Mouse (Mus musculus): ENCODE measurements at regions not wholly inside any gene's neighbourhood (a gene's known extent, or its start where the extent isn't known, plus 50 kb on each side); places are given as distances from the start of the nearest gene placed in this dataset.
A peak's percentile ranks its signal among the peaks of the same experiment; 100 is the strongest.

DNA sequence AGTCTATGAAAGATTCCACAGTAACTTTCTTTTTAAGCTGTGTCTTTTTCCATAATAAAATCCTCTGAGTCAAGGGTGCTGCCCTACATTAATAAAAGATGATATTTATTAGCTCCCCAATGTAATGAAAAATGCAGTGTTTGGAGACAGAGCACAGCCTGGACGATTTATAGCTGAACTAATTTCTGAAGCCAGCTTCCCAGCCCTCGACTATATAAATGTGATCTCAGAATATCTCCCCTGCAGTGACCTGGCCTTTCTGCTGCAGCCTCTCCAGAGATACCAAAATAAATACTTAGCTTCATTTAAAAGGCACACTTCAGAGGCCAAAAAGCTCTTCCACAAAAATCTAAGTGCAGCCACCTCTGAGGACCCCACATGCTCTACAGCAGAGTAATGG is 534.7 kb downstream of the Zfp619 start:
- DNase-seq = peak; percentile 4

- no peak for DNase-seq
Observed at GRCm38 (mm10) chr7:40058836-40059235, 541.3 kb downstream of the Zfp619 start.

DNA sequence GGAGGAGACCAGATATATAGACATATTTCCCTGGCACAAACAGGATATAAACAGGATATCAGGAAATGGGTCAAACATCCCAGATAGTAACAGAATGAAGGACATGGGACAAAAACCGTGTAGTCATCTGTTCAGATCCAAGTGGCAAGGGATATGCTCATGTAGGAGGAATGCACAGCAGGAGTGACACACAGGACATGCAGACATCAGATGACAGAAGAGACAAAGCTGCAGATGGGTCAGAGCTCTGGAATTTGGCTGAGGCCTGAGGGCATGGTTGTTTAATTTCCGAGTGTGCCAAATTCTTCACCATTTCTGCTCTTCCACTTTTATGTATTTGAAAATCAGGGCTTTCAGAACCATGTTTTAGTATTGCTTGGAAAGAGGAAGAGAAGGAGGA is 547.1 kb downstream of the Zfp619 start:
- no peak for DNase-seq

- DNase-seq = no peak
Observed at GRCm38 (mm10) chr7:40065526-40065925, 548.0 kb downstream of the Zfp619 start.

GRCm38 (mm10) chr7:40067378-40067777 is 549.8 kb downstream of the Zfp619 start:
- DNase-seq = no peak

- no peak for DNase-seq
Observed at GRCm38 (mm10) chr7:40071313-40071712, 553.7 kb downstream of the Zfp619 start.

DNA sequence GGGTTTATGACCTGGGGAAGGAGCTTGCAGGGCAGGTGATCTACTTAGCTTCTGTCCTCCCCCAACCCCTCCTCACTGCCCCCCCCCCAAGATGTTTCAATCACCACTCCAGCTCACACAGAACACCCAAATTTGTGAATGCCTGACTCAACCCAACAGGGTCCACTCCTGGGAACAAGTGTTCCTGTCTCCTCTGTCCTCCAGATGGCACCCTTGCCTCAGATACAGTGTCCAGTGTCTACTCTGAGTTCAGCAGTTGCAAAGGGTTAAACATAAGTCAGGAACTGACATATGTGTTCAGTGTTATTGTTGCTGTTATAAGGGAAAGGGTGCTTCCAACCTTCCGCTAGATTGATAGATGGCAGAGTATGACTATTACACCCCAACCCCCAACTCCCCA is 554.9 kb downstream of the Zfp619 start:
- no peak for DNase-seq

- no peak for DNase-seq
Observed at GRCm38 (mm10) chr7:40086236-40086635, 568.7 kb downstream of the Zfp619 start.

DNA sequence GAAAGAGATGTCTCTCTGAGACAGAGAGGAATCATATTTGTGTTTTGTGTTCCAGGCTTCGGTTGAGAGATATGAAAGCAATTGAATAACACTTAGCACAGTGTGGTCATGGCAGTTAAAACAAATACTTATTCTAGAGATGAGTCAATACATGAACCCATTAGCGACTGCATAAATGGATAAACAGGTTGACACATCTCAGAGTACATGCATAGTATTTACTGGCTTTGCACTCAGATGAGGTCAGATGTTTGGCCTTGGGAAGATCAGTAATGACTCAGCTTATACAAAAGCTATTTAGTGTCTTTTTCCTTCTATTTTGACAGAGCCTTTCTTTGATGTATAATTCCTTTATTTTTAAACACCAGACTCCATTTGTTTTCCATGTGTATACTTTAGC is 579.5 kb downstream of the Zfp619 start:
- no peak for DNase-seq

DNA sequence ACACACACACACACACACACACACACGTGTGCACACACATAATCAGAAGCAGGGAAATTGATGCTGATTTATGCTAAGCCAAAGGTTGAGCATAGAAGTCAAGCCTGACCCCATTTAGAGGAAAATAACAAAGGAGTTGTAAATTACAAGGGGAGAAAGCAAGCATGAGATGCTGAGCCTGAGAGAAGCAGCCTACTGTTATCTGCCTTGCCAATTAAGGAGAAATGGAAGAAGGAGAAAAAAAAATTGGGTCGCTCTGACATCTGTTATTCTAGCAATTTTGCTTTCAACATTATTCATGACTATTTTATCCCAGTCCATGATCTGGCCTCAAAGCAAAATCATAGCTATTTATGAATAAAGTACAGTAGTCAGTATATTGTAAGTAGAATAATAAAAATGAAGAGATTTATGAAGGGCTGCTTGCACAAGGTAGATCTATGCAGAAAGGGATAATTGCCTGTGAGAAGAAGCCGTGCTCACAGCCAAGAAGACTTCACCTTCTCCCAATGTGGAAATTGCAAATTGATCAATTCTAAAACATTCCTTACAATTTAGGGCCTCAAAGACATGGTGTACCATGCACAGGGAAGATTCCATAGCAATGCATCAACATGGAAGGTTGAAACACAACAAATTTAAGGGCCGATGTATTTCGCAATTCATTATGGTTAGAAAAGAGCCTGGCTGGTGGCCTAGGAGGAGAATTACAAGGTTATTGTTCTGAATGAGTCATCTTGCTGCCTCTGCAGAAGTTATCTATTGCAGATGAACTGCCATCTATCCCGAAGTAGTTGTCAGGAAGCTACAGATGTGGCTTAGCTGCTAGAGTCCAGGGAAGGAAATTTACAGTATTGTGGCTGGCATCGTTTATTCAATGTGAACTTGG is 585.7 kb downstream of the Zfp619 start:
- no peak for DNase-seq

DNA sequence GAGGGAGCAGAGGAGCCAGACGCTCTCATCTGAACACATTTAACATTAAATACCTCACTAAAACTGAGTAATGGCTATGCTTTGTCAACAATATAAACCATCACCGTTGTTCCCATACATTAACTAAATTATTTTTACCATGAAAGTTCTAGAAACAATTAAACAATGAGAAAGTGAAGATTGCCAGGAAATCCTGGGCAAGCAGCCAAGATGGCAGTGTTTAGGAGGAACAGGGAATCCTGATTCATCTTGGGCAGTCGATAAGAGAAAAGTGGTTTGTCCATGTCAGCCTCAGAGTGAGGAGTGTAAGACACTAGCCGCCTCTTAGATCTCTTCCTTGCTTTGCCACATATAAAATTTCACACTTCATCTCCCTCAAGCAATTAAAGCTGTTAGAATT is 625.3 kb downstream of the Zfp619 start:
- no peak for DNase-seq

- DNase-seq = no peak
Observed at GRCm38 (mm10) chr7:40144431-40144830, 626.9 kb downstream of the Zfp619 start.

DNA sequence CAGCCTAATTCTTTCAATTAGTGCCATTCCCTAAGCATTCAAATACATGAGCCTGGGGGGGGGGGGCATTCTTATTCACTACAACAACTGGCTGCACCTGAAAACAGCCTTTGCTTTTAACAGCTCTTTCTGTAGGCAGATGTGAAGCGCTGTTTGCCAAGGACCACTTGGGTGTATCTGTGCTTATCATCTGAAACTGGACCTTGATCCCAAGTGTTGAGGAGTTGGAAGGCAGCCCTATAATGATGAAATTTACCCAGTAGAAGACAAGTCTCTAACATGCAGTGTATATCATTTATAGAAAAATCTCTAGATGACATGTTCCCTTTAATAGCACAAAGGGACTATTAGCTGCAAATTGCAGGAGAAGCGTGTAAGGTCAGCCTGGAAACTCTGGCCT is 660.0 kb downstream of the Zfp619 start:
- no peak for DNase-seq

DNA sequence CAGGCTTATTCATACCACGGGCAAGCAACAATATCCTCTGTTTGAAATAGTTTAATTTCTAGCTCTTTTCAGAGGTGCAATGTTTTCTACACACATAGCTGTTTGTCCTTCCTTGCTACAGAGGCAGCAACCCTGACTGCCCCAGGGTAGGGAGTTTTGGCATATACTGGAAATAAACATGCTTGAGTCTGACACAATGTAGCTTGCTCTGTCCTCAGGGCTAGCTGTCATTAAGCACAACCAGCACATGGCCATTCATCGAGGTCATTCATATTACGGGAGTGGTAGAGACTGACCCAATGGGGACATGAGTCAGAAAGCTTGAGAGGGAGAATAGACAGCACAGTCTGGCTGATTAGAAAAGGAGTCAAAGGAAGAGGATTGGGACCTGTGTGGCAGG is 677.8 kb downstream of the Zfp619 start:
- DNase-seq = peak; percentile 35

- no peak for DNase-seq
Observed at GRCm38 (mm10) chr7:40202615-40203014, 685.0 kb downstream of the Zfp619 start.

DNA sequence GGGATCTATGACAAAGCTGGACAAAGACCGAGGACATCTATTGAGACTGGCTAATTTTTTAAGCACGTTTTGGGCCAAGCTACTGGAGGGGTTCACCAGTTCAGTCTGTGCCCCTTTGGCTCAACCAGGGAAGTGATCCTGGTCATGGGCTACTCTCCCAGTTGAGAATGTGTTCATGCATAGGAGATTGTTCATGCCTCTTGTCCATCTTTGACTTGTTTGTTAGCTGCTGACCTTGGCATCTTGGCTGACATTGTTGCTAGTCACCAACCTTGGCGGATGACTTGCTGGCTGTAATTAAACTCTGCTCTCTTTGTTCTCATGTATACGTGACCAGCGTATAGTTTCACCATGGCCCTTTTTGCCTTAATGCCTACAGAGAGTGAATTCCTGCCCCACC is 686.2 kb upstream of the Vstm2b start:
- DNase-seq = peak; percentile 7

DNA sequence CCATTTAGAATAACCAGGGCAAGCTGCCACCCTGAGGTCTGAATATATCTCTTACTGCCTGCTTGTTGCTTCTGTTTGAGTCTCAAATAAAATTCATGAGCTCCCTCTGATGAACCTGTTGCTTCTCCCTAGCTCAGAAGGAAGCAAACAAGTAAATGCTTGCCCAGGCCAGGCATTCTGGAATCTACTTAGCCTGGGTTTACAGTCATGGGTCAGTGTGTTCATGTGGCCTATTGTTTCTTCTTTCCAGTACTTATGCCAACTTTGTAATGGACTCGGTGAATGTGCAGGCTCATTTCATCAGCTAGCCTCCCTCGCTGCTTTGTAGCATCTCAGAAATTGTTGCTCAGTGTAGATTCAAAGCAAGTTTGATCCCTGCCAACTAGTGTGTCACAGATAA is 685.6 kb upstream of the Vstm2b start:
- no peak for DNase-seq

- DNase-seq = no peak
Observed at GRCm38 (mm10) chr7:40213646-40214045, 684.5 kb upstream of the Vstm2b start.

GRCm38 (mm10) chr7:40214395-40214794 is 683.7 kb upstream of the Vstm2b start:
- no peak for DNase-seq

DNA sequence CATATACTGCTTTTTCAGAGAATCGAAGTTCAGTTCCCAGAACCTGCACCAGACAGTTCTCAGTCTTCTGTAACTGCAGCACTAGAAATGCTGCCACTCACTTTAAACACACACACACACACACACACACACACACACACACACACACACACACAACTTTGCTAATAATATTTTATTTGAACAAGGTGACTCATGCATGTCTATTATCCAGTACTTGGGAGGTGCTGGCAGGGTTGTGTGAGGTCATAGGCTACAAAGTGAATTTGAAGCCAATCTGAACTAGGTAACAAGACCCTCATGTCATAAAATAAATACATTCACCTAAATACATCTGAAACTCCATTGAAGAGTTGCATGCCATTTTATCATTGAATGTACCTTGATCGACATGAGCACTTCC is 682.9 kb upstream of the Vstm2b start:
- no peak for DNase-seq

- DNase-seq = no peak
Observed at GRCm38 (mm10) chr7:40220549-40220948, 677.6 kb upstream of the Vstm2b start.

DNA sequence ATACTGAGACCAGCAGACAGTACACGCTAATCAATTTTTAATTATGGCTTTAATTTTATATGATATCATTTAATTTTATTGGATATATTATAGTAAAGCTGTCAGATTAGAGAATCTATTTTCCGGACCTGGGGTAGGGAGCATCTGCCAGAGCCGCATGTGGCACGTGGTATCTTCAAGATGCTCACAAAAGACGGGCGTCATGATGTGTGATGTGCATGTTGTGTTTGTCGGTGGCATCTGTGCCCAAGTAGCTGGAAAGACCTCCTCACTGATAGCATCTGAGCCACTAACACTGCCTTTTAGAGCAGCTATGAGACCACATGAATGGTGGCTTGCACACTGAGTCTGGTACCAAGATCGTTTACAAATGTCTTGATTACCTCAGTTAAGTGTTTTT is 652.9 kb upstream of the Vstm2b start:
- DNase-seq = no peak

GRCm38 (mm10) chr7:40248521-40248920 is 649.6 kb upstream of the Vstm2b start:
- no peak for DNase-seq

DNA sequence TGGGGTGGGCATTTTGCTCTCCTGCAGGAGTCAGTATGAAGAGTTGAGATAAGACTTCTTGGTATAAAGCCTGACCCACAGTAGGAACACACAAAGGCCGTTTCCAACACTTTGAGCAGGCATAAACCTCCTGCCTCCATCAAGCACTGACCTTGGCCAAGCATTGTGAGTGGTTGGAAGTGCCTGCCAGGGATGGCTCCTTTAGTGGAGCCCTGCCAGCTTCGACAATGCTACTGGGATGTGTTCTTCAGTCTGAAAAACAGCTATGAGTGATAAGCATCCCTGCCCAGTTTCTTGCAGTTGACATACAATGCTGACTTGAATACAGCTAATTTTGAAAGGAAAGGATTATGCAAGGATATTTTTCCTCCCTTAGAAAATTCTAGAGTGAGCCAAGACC is 644.6 kb upstream of the Vstm2b start:
- no peak for DNase-seq

GRCm38 (mm10) chr7:40257733-40258376 is 640.3 kb upstream of the Vstm2b start:
- DNase-seq = no peak

Data from kidney, adult 11 months (tissue).